Mouse (Mus musculus) central nervous system, embryonic 18 days (tissue): Measurements from ENCODE around the gene Utrn. TPM values are rescaled to one million over a fixed set of nuclear protein-coding genes. Genes with fewer than 3 reads are reported as not detected.

Source experiments
- polyA plus RNA-seq: library from polyadenylated mRNA; depleted of rRNA; stranded (reverse); fragments of >200 nt; gene quantifications from 2 replicates; pipeline ENCODE4 v1.2.3, GENCODE M21; 2012; rRNA removed

Gene Utrn
- 10.0 and 11.7 TPM in 2 replicates for polyA plus RNA-seq

DNA sequence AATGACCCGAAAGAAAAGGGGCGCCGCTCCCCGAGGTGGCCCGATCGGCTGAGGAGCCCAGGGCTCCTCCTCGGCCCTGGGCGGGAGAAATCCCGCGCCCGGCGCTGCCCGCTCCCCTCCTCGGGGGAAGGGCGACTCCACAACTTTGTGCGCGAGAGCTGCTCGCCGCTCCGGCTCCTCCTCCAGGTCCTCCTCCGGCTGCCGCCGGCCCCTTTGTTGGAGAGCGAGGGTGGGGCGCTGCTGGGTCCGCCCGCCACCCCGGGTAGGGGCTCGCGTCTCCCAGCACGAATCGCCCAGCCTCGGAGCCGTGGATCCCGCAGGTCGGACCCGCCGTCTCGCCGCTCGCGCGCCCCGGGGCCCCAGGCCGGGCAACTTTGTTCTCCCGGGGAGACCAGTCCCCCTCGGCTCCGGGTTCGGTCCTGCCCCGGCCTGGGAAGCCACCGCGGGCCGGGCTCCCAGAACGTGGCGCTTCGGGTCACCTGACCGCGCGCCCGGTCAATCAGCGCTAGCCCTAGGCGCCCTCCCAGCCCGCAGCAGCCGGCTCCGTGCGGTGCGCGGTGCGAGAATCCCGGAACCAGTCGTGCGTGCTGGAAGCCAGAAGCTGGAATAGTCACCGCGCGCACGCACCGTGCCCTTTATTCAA lies at the start of gene Utrn:
Utrn (minus strand) TSS at position 337 of the 643 bp plus-strand sequence.

Other genes starting within 250 kb of the Utrn start
- 0.91 and 1.1 TPM in 2 replicates for gene Stx11, start 94.9 kb upstream of the Utrn start, polyA plus RNA-seq
- gene Sf3b5, start 136.0 kb upstream of the Utrn start, polyA plus RNA-seq = 29.5 and 30.4 TPM in 2 replicates
- 54.1 and 58.3 TPM in 2 replicates for gene Plagl1, start 191.1 kb upstream of the Utrn start, polyA plus RNA-seq